Comparison of ENCODE assay signal across 9 mouse cellular contexts in the genomic region with DNA sequence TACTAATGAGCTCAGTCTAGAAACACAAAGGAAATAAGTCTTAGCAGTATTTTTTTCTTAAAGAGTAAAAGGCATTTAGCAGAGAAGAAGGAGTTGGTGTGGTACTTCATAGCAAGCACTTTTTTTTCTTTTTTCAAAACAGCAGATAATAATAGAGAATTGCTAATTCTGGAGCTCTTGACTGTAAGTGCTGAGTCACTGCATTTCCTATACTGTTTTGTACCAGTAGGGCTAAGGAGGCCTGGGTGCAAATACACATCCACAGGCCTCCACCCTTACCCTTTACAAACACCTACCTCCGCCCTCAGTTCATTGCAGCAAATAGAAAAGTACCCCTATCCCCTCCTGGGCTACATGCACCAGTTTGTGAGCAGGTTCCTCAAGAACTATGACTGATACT. TPM values are rescaled to one million over a fixed set of nuclear protein-coding genes. Genes with fewer than 3 reads are reported as not detected.
DNase-seq lines count a peak whose midpoint lies in the region; ATAC-seq and TF ChIP-seq lines count a peak whose summit lies in the region.
"Had no signal": no experiment of that assay in that cellular context is flagged by ENCODE, and none has a peak within 500 bp of the region (broad histone marks: within the 10 kb centered on the region; RNA-seq: fewer than 3 reads in every experiment).

No protein-coding gene starts in this region.

- no peaks in the 10 kb centered on the region for H3K36me3 ChIP-seq in lung, embryonic 14.5 days (ENCODE audit: insufficient read depth)
- H3K36me3 ChIP-seq in stomach, embryonic 15.5 days: no peaks in the 10 kb centered on the region

- H3K9ac ChIP-seq in lung, embryonic 14.5 days: no peak overlapping the region
- no peak overlapping the region for H3K9ac ChIP-seq in stomach, embryonic 15.5 days

- no peaks in the 10 kb centered on the region for H3K9me3 ChIP-seq in lung, embryonic 14.5 days (ENCODE audit: low read depth, low read length)
- H3K9me3 ChIP-seq in stomach, embryonic 15.5 days: no peaks in the 10 kb centered on the region

- WGBS in lung, embryonic 14.5 days: 82% methylated on average over 1 of the region's 1 CpGs
- 68% methylated on average over 1 of the region's 1 CpGs for WGBS in lung, adult 2 months
- 84% methylated on average over 1 of the region's 1 CpGs for WGBS in stomach, embryonic 15.5 days

- TF ChIP-seq CTCF in lung, embryonic 14.5 days (IDR thresholded peaks at IDR 0.05; ENCODE audit: low read depth): no peak
- TF ChIP-seq CTCF in lung, adult 2 months (IDR thresholded peaks at IDR 0.05; ENCODE audit: insufficient read depth, low read length): no peak

- no peak for TF ChIP-seq POLR2A in lung, adult 2 months (IDR thresholded peaks at IDR 0.05; ENCODE audit: borderline replicate concordance, extremely low read depth, low read depth, low read length)

- no peak for DNase-seq in lung, embryonic 14.5 days
- no peak for DNase-seq in lung, adult 2 months
- DNase-seq in liver: peak; percentile 29
- DNase-seq in cerebellum, adult 8-10 months: no peak
- DNase-seq in right cerebral cortex, postnatal 36 days (ENCODE audit: low spot score in 2 of 2): no peak
- no peak for DNase-seq in layer of hippocampus, adult 11-12 months (ENCODE audit: low spot score)
- DNase-seq: gastrocnemius, postnatal 25 days had no signal

- peaks cover 20% of the 10 kb centered on the region for H3K4me1 ChIP-seq in lung, embryonic 14.5 days (ENCODE audit: insufficient read depth)
- peaks cover 7% of the 10 kb centered on the region for H3K4me1 ChIP-seq in lung, adult 2 months (ENCODE audit: control insufficient read depth, insufficient read depth, low read length)
- H3K4me1 ChIP-seq in stomach, embryonic 15.5 days: peaks cover 27% of the 10 kb centered on the region

- no peak overlapping the region for H3K4me3 ChIP-seq in lung, embryonic 14.5 days (ENCODE audit: low read depth, low read length)
- no peak overlapping the region for H3K4me3 ChIP-seq in lung, adult 2 months (replicated peaks; ENCODE audit: extremely low read depth, low read depth, low read length)
- no peak overlapping the region for H3K4me3 ChIP-seq in stomach, embryonic 15.5 days (replicated peaks)

- no peak overlapping the region for H3K4me2 ChIP-seq in lung, embryonic 14.5 days
- no peak overlapping the region for H3K4me2 ChIP-seq in stomach, embryonic 15.5 days

- peak overlapping the region; percentile 13; the same call in 1 of the 2 replicates for H3K27ac ChIP-seq in lung, embryonic 14.5 days (ENCODE audit: low read depth)
- 0 out of 2 replicates have a peak overlapping the region, but pooled peaks have one; percentile 13 for H3K27ac ChIP-seq in stomach, embryonic 15.5 days

- no peak for ATAC-seq in lung, embryonic 14.5 days (ENCODE audit: insufficient read depth)
- peak; percentile 31; the same call in 1 of the 2 replicates for ATAC-seq in common myeloid progenitor, adult 5-6 weeks (replicated peaks; ENCODE audit: low read depth, poor library complexity, severe bottlenecking)
- ATAC-seq in stomach, embryonic 15.5 days (ENCODE audit: insufficient read depth, low FRiP score, low read depth): no peak

- no peaks in the 10 kb centered on the region for H3K27me3 ChIP-seq in lung, embryonic 14.5 days (ENCODE audit: insufficient read depth, low read length)
- no peaks in the 10 kb centered on the region for H3K27me3 ChIP-seq in stomach, embryonic 15.5 days (replicated peaks)

RNA-seq across cellular contexts. Expression of gene Macf1, which starts 17.6 kb away (rescaled TPM):
- 103 and 107 TPM in 2 replicates for polyA plus RNA-seq in lung, embryonic 14.5 days (2014; fragmentation: Nextera tagmentation; extraction: Ambion mirVana)
- 216 and 249 TPM in 2 replicates for polyA plus RNA-seq in lung, adult 2 months (2012; rRNA removed)
- total RNA-seq in common myeloid progenitor, adult 5-6 weeks (2017): 225 and 245 TPM in 2 replicates
- polyA plus RNA-seq in stomach, embryonic 15.5 days (2015; fragmentation: Nextera tagmentation; extraction: Ambion mirVana): 34.6 and 36.1 TPM in 2 replicates

RNA-seq across cellular contexts. Expression of gene Ndufs5, which starts 51.5 kb away (rescaled TPM):
- polyA plus RNA-seq in lung, embryonic 14.5 days (2014; fragmentation: Nextera tagmentation; extraction: Ambion mirVana): 313 TPM in 2 replicates
- polyA plus RNA-seq in lung, adult 2 months (2012; rRNA removed): 24.3 and 54.2 TPM in 2 replicates
- total RNA-seq in common myeloid progenitor, adult 5-6 weeks (2017): 103 and 129 TPM in 2 replicates
- 287 and 321 TPM in 2 replicates for polyA plus RNA-seq in stomach, embryonic 15.5 days (2015; fragmentation: Nextera tagmentation; extraction: Ambion mirVana)
